Mouse (Mus musculus) brain, embryonic 14.5 days (tissue): Measurements from ENCODE around the gene Syne1.

Experiments
- CTCF ChIP-seq: fragments of 200-500 bp; IDR thresholded peaks from 2 replicates; pipeline ENCODE4 v1.5.1; 2012; ENCODE audit warnings: inconsistent platforms, mild to moderate bottlenecking, moderate library complexity, borderline replicate concordance; ENCODE audit not compliant: insufficient read depth, insufficient read length; ENCODE audit errors: extremely low read depth
- POLR2A ChIP-seq: fragments of 200-500 bp; IDR thresholded peaks from 2 replicates; pipeline ENCODE4 v1.6.1; 2012; ENCODE audit warnings: mild to moderate bottlenecking, inconsistent platforms, borderline replicate concordance; ENCODE audit not compliant: poor library complexity, insufficient read depth, insufficient read length, severe bottlenecking; ENCODE audit errors: extremely low read depth

- TF ChIP-seq CTCF (no peak), POLR2A (no peak)
Measured at GRCm38 (mm10) chr10:5515330-5515729, 36.0 kb downstream of the Syne1 start.
